Mouse (Mus musculus) naive thymus-derived CD4-positive, alpha-beta T cell, adult 2 months (primary cell): ENCODE measurements at regions not wholly inside any gene's neighbourhood (a gene's known extent, or its start where the extent isn't known, plus 50 kb on each side); places are given as distances from the start of the nearest gene placed in this dataset.

ENCODE experiments used
- DNase-seq: peaks from one replicate; pipeline ENCODE4 v3.0.0-alpha.2; 2011; ENCODE audit warnings: low read depth

- no peak for DNase-seq
Measured at GRCm38 (mm10) chr11:64917301-64917700, 61.5 kb upstream of the Elac2 start.

GRCm38 (mm10) chr11:64924989-64925388, 53.8 kb upstream of the Elac2 start:
- DNase-seq: no peak

GRCm38 (mm10) chr11:64925970-64926369, 52.9 kb upstream of the Elac2 start:
- no peak for DNase-seq
